7 mouse cellular contexts compared by ENCODE assay signal in genomic region chr12:80789849-80790694, GRCm38 (mm10). TPM values are rescaled to one million over a fixed set of nuclear protein-coding genes. Genes with fewer than 3 reads are reported as not detected.
A peak's percentile ranks its signal among the peaks of the same experiment; 100 is the strongest.
DNase-seq lines count a peak whose midpoint lies in the region; ATAC-seq and TF ChIP-seq lines count a peak whose summit lies in the region.

Gene Susd6, plus strand, starts transcription at chr12:80790510.

- TF ChIP-seq POLR2A in small intestine, adult 2 months (IDR thresholded peaks at IDR 0.05; ENCODE audit: low read depth, low read length): peak; percentile 98

- WGBS in intestine, postnatal 0 days: 3% methylated on average over 55 of the region's 56 CpGs
- WGBS in midbrain, embryonic 12.5 days: 3% methylated on average over 48 of the region's 56 CpGs
- 5% methylated on average over 56 of the region's 56 CpGs for WGBS in small intestine, adult 2 months

- peak within 1 kb of the TSS; percentile 95 for H3K9ac ChIP-seq in intestine, postnatal 0 days (ENCODE audit: low read depth, low read length)
- H3K9ac ChIP-seq in midbrain, embryonic 12.5 days (replicated peaks): peak within 1 kb of the TSS; percentile 94

- peak within 1 kb of the TSS; percentile 98 for H3K27ac ChIP-seq in intestine, postnatal 0 days (ENCODE audit: low read depth, low read length)
- H3K27ac ChIP-seq in midbrain, embryonic 12.5 days (replicated peaks): peak within 1 kb of the TSS; percentile 98
- peak within 1 kb of the TSS; percentile 87 for H3K27ac ChIP-seq in small intestine, adult 2 months (ENCODE audit: insufficient read depth, low read depth, low read length)

- no peaks in the 10 kb centered on the region for H3K9me3 ChIP-seq in intestine, postnatal 0 days (ENCODE audit: control insufficient read depth)
- no peaks in the 10 kb centered on the region for H3K9me3 ChIP-seq in midbrain, embryonic 12.5 days

- peak within 1 kb of the TSS; percentile 91 for H3K4me3 ChIP-seq in intestine, postnatal 0 days (ENCODE audit: low read depth, low read length)
- peak within 1 kb of the TSS; percentile 93 for H3K4me3 ChIP-seq in midbrain, embryonic 12.5 days
- H3K4me3 ChIP-seq in small intestine, adult 2 months (ENCODE audit: low read depth, low read length): peak within 1 kb of the TSS; percentile 67

- peaks cover 16% of the 10 kb centered on the region; the same call in 1 of the 2 replicates for H3K4me1 ChIP-seq in intestine, postnatal 0 days (replicated peaks; ENCODE audit: control insufficient read depth, insufficient read depth, low read length)
- H3K4me1 ChIP-seq in midbrain, embryonic 12.5 days: peaks cover 27% of the 10 kb centered on the region
- peaks cover 20% of the 10 kb centered on the region for H3K4me1 ChIP-seq in small intestine, adult 2 months (ENCODE audit: control insufficient read depth, insufficient read depth, insufficient read length, low read length)

- intact Hi-C loops in left cerebral cortex, postnatal 4 days (cut with DNase I): no loop called here

- H3K36me3 ChIP-seq in intestine, postnatal 0 days (ENCODE audit: control insufficient read depth, insufficient read depth): no peaks in the 10 kb centered on the region
- no peaks in the 10 kb centered on the region for H3K36me3 ChIP-seq in midbrain, embryonic 12.5 days
- H3K36me3 ChIP-seq in small intestine, adult 2 months (ENCODE audit: control insufficient read depth, insufficient read depth, low read length): peaks cover 3% of the 10 kb centered on the region; the same call in 1 of the 2 replicates

- peak; percentile 97 for DNase-seq in adrenal gland, adult 8-10 months
- peak; percentile 97 for DNase-seq in embryo, embryonic 9.5 days (ENCODE audit: extremely low spot score)
- DNase-seq in gonadal fat pad, adult 2 months (ENCODE audit: low read depth): peak; percentile 71
- DNase-seq in left cerebral cortex, postnatal 4 days: peak; percentile 100

- TF ChIP-seq CTCF in intestine, postnatal 0 days (IDR thresholded peaks at IDR 0.05; ENCODE audit: low read depth): peak; percentile 53
- TF ChIP-seq CTCF in small intestine, adult 2 months (IDR thresholded peaks at IDR 0.05; ENCODE audit: extremely low read depth, insufficient read length, insufficient replicate concordance, low read depth, low read length): no peak

- H3K27me3 ChIP-seq in intestine, postnatal 0 days (replicated peaks; ENCODE audit: control insufficient read depth, insufficient read depth, low read length): no peaks in the 10 kb centered on the region
- peaks cover 8% of the 10 kb centered on the region; the same call in 1 of the 2 replicates for H3K27me3 ChIP-seq in midbrain, embryonic 12.5 days
- H3K27me3 ChIP-seq in small intestine, adult 2 months (ENCODE audit: control insufficient read depth, insufficient read depth, low read length): no peaks in the 10 kb centered on the region

- peak within 1 kb of the TSS; percentile 71 for H3K4me2 ChIP-seq in intestine, postnatal 0 days (replicated peaks; ENCODE audit: low read depth)
- peak within 1 kb of the TSS; percentile 83 for H3K4me2 ChIP-seq in midbrain, embryonic 12.5 days (replicated peaks)

- ATAC-seq in intestine, postnatal 0 days: peak; percentile 96
- ATAC-seq in midbrain, embryonic 12.5 days (ENCODE audit: low FRiP score, low read depth): peak; percentile 99

RNA-seq across cellular contexts. Expression of gene Susd6, which starts in this region (rescaled TPM):
- 10 to 100 TPM; 58.0 to 74.0 (median 70.3) TPM for total RNA-seq in adrenal gland, adult 8-10 months (2022)
- 44.7 and 50.9 TPM in 2 replicates for polyA plus RNA-seq in gonadal fat pad, adult 2 months (2012; rRNA removed)
- 16.9 and 17.6 TPM in 2 replicates for polyA plus RNA-seq in intestine, postnatal 0 days (2015; fragmentation: Nextera tagmentation; extraction: Ambion mirVana)
- total RNA-seq in left cerebral cortex, postnatal 4 days (2021): 10 to 100 TPM; 19.6 to 21.4 TPM
- polyA plus RNA-seq in midbrain, embryonic 12.5 days (2016; fragmentation: Nextera tagmentation; extraction: Ambion mirVana): 22.3 and 23.5 TPM in 2 replicates
- 29.4 and 54.9 TPM in 2 replicates for polyA plus RNA-seq in small intestine, adult 2 months (2012; rRNA removed)

Comparison
In these comparisons a context has a peak if more than half of its experiments do, and no peak if none do; other contexts are left out.
1. Peak in every context shown above with its lines: DNase-seq, ATAC-seq, H3K4me3 ChIP-seq and H3K27ac ChIP-seq.